Mouse (Mus musculus) ES-Bruce4 (cell line): ENCODE measurements at regions not wholly inside any gene's neighbourhood (a gene's known extent, or its start where the extent isn't known, plus 50 kb on each side); places are given as distances from the start of the nearest gene placed in this dataset.
A peak's percentile ranks its signal among the peaks of the same experiment; 100 is the strongest.

Experiments
- H3K27ac ChIP-seq: 2 replicates; pipeline ENCODE4 v1.5.1; 2012; ENCODE audit warnings: low read length, inconsistent platforms; ENCODE audit not compliant: insufficient read depth
- H3K27me3 ChIP-seq: 2 replicates; pipeline ENCODE4 v1.6.1; 2012; ENCODE audit warnings: mild to moderate bottlenecking, low read length, inconsistent platforms; ENCODE audit not compliant: control insufficient read depth, poor library complexity, insufficient read depth, severe bottlenecking
- H3K36me3 ChIP-seq: 2 replicates; pipeline ENCODE4 v1.6.1; 2012; ENCODE audit warnings: inconsistent platforms, mild to moderate bottlenecking, low read length, moderate library complexity; ENCODE audit not compliant: control insufficient read depth, poor library complexity, insufficient read depth, severe bottlenecking
- H3K4me1 ChIP-seq: one replicate; pipeline ENCODE4 v1.8.1; 2011; ENCODE audit warnings: low read length; ENCODE audit not compliant: control insufficient read depth, insufficient read depth
- H3K4me3 ChIP-seq: 2 replicates; pipeline ENCODE4 v1.5.1; 2011; ENCODE audit warnings: low read depth, mild to moderate bottlenecking, low read length
- H3K9ac ChIP-seq: 2 replicates; pipeline ENCODE4 v1.6.1; 2012; ENCODE audit warnings: low read depth, mild to moderate bottlenecking, inconsistent platforms; ENCODE audit not compliant: poor library complexity, severe bottlenecking
- H3K9me3 ChIP-seq: replicated peaks from 2 replicates; pipeline ENCODE4 v1.6.1; 2012; ENCODE audit warnings: mild to moderate bottlenecking, low read length, inconsistent platforms; ENCODE audit not compliant: control insufficient read depth, poor library complexity, insufficient read depth, severe bottlenecking
- CTCF ChIP-seq: IDR thresholded peaks from one replicate; pipeline ENCODE4 v1.8.1; 2011; ENCODE audit warnings: low read depth, low read length
- EP300 ChIP-seq: IDR thresholded peaks from 2 replicates; pipeline ENCODE4 v1.6.1; 2011; ENCODE audit warnings: low read depth, low read length; ENCODE audit not compliant: insufficient read depth
- POLR2A ChIP-seq: IDR thresholded peaks from one replicate; pipeline ENCODE4 v1.8.1; 2011; ENCODE audit warnings: low read length; ENCODE audit not compliant: insufficient read depth

DNA sequence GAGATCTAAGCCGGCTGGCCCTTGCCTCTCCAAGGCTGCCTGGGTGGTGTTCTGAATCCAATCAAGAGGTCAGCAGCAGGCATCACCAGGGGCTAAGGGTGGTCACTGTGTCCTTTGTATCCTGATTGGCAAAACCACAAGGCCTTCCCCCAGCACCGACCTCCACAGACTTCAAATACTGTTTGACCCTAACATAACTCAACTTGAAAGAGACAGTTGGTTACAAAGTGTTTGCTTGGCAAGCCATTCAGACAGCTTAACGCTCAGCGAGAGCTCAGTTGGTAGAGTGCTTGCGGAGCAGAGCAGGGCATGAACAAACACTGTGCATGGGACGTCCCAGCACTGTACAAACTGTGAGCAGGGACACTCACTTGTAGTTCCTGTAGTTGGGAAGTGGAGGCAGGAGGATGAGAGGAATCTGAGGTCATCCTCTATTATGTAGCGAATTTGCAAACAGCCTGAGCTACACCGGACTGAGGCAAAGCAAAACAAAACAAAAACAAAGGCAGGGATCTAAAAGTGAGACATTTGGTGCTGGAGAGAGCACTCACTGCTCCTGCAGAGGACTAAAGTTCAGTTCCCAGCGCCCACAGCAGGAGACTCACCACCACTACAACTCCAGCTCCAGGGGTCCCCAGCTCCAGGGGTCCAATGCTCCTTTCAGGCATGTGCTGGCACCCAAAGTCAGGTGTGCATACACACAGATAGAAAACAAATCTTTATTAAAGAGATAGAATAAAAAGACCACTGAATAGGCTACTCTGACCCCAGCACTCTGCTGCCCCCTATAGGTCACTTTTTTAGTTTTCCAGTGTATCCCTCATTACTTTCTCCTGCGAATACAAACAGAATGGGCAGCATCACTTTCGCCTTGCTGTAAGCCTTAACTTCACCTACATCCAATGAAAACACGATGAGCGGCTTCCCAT lies 273.5 kb downstream of the Prex1 start:
- H3K9ac ChIP-seq = no peak overlapping the region
- no peaks in the 10 kb centered on the region for H3K36me3 ChIP-seq
- no peaks in the 10 kb centered on the region for H3K9me3 ChIP-seq
- H3K27ac ChIP-seq = no peak overlapping the region
- no peaks in the 10 kb centered on the region for H3K4me1 ChIP-seq
- peak; percentile 24 for TF ChIP-seq CTCF
- no peak for TF ChIP-seq EP300
- H3K4me3 ChIP-seq = no peak overlapping the region
- no peaks in the 10 kb centered on the region for H3K27me3 ChIP-seq

DNA sequence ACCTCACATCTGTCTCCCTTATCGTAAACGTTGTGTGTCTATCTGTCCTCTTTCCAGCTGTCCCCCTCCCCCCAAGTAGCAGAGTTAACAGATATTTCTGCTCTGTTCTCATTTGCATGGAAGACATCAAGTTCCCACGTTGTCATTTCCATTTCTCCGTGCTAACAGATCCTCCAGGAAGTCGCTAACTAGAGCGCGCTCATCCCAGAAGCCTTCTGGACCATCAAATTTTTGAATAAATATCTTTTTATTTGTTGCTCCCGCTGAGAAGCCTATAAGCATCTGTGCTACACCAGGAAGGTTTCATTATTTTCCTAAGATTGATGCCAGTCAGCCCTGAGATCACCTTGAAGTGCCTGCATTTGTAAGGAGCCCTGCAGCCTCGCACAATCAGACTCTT lies 275.4 kb downstream of the Prex1 start:
- H3K9ac ChIP-seq = no peak overlapping the region
- H3K27me3 ChIP-seq = no peaks in the 10 kb centered on the region
- no peaks in the 10 kb centered on the region for H3K36me3 ChIP-seq
- H3K4me3 ChIP-seq = no peak overlapping the region
- no peak overlapping the region for H3K27ac ChIP-seq
- TF ChIP-seq POLR2A (no peak), EP300 (no peak), CTCF (no peak)
- no peaks in the 10 kb centered on the region for H3K9me3 ChIP-seq
- H3K4me1 ChIP-seq = no peaks in the 10 kb centered on the region

DNA sequence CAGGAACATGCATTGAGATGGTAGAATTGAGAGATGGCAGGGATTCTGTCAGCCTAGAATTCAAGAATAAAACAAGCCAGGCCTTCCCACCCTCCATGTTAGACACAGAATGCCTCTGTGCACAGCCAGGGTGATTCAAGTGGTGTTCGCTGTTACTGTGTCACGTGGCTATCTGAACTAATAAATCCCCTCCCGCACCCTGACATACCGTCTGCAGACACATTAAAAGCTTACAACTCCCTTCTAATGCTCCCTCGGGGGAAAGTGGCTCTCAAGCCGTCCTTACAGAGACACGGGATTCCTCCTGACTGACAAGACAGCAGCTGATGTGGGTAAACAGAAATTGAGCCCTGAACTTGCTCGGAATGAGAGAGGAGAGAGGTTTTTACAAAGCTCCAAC lies 279.1 kb downstream of the Prex1 start:
- no peaks in the 10 kb centered on the region for H3K9me3 ChIP-seq
- no peak overlapping the region for H3K4me3 ChIP-seq
- H3K27ac ChIP-seq = no peak overlapping the region
- H3K4me1 ChIP-seq = no peaks in the 10 kb centered on the region
- H3K27me3 ChIP-seq = no peaks in the 10 kb centered on the region
- H3K9ac ChIP-seq = no peak overlapping the region
- no peaks in the 10 kb centered on the region for H3K36me3 ChIP-seq
- TF ChIP-seq CTCF (no peak), EP300 (no peak), POLR2A (no peak)

DNA sequence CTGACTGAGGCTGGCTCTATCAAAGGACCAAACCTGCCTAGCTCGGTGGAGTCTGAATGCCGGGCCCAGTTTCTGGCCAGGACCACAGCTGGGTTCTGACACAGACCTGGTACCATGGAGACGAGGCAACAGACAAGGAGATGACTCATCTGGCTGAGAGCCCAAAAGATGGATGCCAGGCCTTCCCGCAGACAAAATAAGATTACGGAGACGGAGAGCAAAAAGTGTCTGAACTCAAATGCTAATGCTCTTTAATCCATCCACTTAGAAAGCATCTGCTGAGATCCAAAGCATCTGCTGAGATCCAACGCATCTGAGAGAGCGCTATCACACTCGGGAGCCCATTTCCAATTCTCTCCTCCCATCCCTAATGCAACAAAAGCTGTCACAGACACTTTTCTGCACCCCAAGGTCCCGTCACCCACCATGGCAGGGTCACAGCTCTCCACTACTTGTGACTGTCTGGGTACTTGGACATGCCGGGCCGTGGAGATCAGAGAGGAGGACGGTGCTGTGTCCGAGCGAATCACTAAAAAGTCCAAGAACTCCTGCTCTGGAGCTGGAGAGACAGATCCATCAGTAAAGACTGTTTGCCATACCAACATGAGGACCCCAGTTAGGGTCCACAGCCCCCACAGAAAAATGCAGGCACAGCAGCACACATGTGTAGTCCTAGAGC lies 278.3 kb upstream of the Sulf2 start:
- Histone ChIP-seq H3K36me3 (no peaks in the 10 kb centered on the region), H3K4me1 (no peaks in the 10 kb centered on the region), H3K27ac (no peak overlapping the region), H3K4me3 (no peak overlapping the region), H3K27me3 (no peaks in the 10 kb centered on the region), H3K9ac (no peak overlapping the region), H3K9me3 (no peaks in the 10 kb centered on the region)
- TF ChIP-seq EP300 (no peak), POLR2A (no peak), CTCF (no peak)

DNA sequence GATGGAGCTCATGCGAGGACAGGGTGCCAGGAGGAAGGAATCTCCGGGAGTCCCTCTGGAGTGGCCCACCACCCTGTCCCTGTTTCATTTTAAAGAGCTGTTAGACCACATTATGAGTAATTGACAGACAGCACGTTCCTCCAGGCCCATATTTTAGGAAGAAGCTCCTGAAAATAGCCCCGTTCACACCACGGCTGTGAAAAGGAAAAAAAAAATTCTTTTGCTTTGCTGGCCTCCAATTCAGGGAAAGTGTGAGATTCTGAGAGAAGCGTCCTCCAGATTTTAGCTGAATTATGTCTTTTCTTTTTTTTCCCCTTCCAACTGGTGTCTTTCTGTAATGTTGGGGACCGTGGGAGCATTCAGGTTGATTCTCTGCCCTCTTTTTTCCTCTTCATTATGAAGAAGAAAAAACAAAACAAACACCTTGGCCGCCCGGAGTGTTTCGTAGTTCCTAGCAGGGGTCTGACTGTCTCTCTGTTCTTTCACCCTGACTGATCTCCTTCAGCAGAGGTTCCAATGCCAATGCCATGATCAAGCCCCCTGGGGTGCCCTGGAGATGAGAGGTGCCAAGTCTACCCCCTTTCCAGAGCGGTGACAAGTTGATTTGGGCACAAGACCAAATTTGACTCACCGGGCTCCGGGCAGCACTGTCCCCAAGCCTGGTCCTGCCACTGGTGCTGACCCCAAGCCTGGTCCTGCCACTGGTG lies 277.6 kb upstream of the Sulf2 start:
- Histone ChIP-seq H3K27ac (no peak overlapping the region), H3K9ac (no peak overlapping the region), H3K9me3 (no peaks in the 10 kb centered on the region), H3K4me3 (no peak overlapping the region), H3K36me3 (no peaks in the 10 kb centered on the region), H3K27me3 (no peaks in the 10 kb centered on the region), H3K4me1 (no peaks in the 10 kb centered on the region)
- no peak for TF ChIP-seq CTCF
- TF ChIP-seq EP300 = no peak

DNA sequence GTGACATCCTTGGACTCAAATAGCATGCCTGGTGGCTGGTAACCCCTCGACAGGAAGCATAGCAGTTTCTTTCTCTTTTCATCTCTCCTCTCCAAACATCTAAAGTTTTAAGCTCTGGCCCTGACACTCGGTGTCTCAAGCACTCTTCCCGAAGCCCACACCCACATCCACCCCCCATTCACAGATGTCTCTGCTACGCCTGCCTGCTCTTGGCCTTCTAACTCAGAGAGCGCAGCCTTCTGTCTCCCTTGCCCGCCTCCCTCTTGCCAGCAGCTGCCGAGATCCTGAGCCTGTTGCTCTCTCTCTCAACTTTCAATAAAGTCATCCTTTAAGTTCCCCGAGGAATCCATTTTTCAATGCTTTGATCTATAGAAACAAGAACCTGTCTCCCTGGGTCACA lies 277.1 kb upstream of the Sulf2 start:
- no peak overlapping the region for H3K9ac ChIP-seq
- H3K27me3 ChIP-seq = no peaks in the 10 kb centered on the region
- H3K36me3 ChIP-seq = no peaks in the 10 kb centered on the region
- H3K9me3 ChIP-seq = no peaks in the 10 kb centered on the region
- TF ChIP-seq EP300 = no peak
- TF ChIP-seq POLR2A = no peak
- TF ChIP-seq CTCF = no peak
- no peak overlapping the region for H3K27ac ChIP-seq
- H3K4me1 ChIP-seq = no peaks in the 10 kb centered on the region
- H3K4me3 ChIP-seq = no peak overlapping the region
